Mouse (Mus musculus) embryonic fibroblast, embryonic 13.5 days (primary cell): Measurements from ENCODE around the gene Tmem30a.

Experiments used
- CTCF ChIP-seq: IDR thresholded peaks from 2 replicates; pipeline ENCODE4 v1.5.1; 2011; ENCODE audit warnings: mild to moderate bottlenecking, control low read depth, low read length, moderate library complexity, borderline replicate concordance; ENCODE audit not compliant: insufficient read depth
- POLR2A ChIP-seq: IDR thresholded peaks from 2 replicates; pipeline ENCODE4 v1.6.1; 2011; ENCODE audit warnings: low read depth, mild to moderate bottlenecking, control low read depth, low read length, moderate library complexity

DNA sequence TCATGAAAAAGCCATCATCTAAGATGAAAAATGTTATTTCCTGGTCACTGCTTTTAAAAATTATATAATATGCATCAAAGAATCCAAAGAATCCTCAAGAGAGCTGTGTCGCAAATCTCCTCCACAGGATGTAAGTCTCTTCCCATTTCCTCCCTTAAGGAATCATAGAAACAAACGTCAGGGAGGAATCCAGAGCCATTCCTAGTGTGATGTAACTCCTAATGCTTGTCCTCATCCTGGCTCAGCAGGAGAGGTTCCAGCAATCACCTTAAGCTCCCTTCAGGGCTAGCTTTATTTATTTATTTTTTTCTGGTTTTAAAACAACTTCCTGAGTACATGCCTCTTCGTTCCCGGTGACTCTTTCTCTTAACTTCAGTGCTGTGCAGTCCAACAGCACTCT is 13.9 kb upstream of the Tmem30a start:
- TF ChIP-seq POLR2A (no peak), CTCF (no peak)
